Mouse (Mus musculus): Measurements from ENCODE around the gene Ap1m2.
A peak's percentile ranks its signal among the peaks of the same experiment; 100 is the strongest.

Ap1m2 gene

DNA sequence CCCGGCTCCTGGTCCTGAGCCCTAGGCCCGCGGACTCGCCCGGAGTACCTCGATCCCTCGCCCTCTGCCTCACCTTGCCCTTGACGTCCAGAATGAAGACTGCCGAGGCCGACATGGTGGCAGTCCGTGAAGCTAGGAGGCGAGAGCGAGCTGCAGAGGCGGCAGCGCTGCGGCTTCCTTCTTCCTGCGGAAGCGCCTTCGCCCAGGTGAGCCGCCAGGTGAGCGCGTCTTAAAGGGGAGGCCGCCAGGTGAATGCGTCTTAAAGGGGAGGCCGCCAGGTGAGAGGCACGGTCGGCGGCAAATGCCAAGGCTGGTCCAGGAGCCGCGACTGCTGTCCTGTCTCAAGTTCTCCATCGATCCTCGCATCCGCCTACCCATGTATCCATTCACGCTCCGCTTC lies at the start of gene Ap1m2:
Gene Ap1m2 (minus strand): TSS at position 204 of the 400 bp plus-strand sequence.
- DNase-seq = no peak

DNA sequence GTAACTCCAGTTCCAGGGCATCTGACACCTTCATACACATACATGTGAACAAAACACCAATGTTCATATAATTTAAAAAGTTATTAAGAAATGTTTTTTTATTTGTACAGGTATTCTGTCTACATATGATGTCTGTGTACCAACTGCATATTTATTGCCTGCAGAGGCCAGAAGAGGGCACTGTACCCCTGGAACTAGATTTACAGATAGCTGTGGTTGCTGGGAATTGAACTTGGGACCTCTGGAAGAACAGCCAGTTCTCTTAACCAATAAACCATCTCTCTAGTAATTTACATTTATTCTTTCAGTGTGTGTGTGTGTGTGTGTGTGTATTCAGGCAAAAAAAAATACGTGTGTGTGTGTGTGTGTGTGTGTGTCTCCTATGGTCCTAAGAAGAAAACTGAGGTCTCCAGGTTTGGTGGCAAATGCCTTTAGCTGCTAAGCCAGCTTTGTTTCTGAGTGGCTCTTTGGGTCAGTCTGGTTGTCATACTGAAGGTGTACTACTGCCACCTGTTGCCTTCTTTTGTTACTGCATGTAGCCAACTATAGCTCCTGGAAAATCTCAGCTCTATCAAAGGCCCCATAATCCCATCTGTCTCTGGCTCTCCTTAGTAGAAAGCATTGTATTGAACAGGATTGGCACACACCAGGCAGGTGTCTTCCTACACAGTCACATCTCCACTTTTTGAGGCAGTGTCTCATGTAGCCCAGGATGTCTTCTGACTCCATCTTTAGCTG lies 45.0 kb upstream of the Ap1m2 start:
- DNase-seq = peak; percentile 77

DNA sequence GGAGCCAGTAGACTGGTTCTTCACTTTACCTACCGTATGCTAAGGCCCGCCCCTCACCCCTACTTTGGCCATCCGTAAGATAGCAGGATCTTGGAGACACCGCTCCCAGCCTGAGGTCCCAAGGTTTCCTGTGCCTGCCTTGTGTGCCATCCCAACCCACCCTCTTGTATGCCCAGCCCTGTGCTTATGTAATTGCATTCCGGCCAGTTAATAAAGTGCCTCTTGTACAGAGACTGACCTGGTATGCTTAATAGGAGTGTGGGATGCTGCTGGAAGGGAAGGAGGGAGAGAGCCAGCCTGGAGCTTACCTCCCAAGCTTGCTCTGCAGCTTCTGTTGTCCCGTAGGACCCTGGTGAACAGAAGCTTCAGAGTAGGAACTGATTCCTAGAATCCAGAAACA lies 42.7 kb upstream of the Ap1m2 start:
- no peak for DNase-seq

DNA sequence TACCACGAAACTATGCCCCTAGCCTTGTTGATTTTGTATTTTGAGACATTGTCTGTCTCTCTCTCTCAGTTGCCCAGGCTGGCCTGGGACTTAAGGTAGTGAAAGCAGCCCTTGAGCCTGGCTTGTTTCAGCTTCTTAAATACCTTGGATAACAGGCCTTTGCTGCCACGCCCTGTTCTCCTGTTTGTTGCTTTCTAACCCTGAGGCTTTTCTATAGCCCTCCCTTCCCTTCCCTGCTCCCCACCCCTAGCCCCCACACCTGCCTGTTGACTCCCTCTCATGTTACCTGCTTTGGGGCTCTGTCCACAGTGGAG lies 41.2 kb upstream of the Ap1m2 start:
- DNase-seq = no peak

DNA sequence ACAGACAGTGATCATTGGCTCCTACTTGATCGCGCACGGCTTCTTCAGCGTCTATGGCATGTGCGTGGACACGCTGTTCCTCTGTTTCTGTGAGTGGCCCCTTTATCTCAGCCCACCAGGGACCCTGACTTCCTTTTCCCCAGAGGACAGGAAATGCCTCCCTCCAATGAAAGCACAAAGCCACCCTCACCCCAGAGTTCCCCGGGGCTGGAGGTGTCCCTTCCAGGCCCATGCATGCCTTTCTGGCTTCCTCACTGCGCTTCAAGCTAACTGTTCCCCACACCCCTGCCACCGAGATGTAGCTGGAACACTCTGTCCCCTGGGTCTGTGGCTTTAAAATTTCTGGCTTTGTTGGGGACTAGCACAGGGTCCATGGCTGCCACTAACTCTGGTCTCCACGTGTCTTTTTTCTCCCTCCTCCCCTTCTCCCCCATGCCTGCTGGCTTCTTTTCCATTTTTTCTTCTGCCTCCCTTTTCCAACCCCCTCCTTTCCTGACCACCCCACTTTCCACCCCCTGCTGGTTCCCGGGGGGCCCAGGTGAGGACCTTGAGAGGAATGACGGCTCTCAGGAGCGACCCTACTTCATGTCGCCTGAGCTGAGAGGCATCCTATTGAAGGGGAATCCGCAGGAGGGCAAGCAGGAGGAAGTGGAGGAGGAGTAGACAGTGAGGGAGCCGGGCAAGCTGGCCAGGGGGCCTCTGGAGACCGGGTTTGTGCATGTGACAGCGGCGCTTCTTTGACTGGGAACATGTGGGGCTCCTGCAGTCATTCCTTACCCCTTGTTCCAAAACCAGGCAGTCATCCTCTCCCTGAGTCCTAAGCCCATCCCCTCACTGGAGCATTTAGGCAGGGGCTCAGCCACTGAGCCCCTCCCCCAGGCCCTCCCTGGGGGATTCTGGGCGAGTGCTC lies 40.6 kb upstream of the Ap1m2 start:
- no peak for DNase-seq

DNA sequence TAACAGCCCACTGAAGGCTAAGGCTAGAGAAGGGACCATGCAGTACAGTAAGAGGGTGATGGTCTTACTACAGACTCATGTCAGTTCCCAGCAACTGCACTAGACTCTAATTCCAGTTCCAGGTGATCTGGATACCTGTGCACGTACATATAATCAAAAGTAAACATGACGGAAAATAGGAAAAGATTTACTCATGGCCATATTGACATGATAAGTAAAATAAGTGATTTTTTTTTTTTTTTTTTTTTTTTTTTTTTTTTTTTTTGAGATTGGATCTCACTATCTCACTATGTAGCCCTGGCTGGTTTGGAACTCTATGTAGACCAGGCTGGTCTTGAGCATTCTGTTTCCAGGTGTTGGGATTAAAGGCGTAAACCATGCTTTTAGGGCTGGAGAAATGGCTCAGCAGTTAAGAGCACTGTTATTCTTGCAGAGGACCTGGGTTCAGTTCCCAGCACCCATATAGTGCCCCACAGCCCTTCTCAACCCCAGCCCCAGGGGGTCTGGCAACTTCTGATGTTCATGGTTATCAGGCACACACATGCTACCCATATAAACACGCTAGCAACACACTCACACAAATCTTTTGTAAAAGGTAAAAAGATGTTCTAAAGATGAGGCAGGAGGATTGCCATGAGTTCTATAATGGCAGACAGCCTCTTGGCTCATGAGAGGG lies 39.7 kb upstream of the Ap1m2 start:
- no peak for DNase-seq

DNA sequence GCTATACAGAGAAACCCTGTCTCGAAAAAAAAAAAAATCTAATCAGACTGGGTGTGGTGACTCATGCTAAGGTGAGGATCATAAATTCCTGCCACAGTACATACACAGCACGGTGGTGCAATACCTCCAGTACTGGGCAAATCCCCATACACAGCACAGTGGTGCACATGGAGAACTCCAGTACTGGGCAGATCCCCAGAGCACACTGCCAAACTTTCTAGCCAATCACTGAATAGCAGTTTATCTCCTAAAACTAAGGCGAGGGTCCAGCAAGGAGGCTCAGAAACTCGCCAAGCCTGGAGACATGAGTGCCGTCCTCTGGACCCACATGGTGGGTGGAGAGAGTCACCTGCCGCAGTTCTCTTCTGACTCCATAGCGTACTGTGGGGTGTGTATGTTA lies 39.0 kb upstream of the Ap1m2 start:
- no peak for DNase-seq

DNA sequence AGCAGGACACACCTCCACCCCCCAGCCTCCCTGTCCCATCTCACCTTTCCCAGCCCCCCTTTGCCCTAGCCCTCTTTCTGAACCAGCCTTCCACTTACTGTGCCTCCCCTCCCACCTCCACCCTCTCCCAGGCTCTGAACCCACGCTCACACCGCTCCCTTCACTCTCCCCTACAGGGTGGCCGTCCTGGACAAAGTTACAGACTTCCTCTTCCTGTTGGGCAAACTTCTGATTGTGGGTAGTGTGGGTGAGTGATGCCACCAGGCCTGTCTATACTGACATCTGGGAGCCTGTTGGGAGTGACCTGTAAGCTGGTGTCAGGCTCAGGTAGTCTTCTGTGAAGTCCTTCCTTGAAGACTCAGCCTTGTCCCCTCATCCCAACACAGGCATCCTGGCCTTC lies 36.0 kb upstream of the Ap1m2 start:
- no peak for DNase-seq

DNA sequence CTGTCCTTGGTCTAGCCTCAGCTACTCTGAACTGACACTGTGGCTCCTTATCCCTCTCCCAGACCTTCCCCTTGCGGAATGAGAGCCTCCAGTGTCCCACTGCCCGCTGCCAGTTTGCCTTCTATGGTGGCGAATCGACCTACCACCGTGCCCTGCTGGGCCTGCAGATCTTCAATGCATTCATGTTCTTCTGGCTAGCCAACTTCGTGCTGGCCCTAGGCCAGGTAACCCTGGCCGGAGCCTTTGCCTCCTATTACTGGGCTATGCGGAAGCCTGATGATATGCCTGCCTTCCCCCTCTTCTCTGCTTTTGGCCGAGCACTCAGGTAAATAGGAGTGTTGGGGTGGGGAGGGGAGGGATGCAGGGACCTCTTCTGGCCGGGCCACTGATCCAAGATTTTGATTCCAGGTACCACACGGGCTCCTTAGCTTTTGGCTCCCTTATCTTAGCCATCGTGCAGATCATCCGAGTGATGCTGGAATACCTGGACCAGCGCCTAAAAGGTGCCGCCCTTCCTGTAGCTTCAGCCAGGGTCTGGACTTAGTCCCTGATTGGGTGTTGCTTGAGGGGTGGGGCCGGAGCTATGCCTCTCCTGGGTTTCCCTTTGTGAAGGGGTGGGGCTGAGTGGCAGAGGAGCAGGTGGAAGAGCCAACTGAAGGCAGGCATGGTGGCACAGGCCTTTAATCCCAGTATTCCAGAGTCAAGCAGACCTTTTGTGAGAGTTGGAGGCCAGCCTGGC lies 34.7 kb upstream of the Ap1m2 start:
- peak; percentile 68 to 70 for DNase-seq

DNA sequence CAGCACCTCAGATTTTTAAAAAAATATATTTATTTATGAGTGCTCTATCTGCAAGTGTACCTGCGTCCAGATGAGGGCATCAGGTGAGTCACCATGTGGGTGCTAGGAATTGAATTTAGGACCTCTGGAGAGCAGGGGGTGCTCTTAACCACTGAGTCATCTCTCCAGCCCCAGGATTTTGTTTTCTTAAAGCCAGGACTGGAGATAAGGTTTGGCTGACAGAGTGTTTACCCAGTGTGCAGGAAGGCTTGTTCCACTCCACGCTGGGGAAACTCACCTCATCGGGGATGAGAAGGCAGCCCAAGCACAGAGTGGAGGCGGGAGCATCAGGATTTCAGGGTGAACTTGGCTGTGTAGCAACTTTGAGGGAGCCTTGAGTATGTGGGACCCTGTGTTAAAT lies 28.3 kb upstream of the Ap1m2 start:
- no peak for DNase-seq

DNA sequence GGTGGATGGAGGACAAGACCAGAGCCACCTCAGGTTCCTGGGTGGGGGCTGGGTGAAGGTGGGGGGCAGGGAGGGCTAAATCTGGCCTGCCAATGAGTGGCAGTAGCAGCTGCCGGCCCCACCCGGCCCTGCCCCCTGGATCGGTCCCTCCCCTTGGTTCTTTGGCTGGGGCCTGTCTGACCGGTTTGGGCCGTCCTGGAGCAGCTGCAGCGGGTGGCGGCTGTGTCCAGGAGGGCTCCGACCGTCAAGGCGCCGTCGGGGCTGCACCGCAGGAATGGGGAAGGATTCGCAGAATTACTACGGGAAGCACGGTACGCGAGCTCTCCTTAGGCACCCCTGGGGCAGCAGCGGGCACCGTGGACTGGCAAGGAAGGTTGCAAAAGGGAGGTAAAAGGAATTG lies 25.5 kb upstream of the Ap1m2 start:
- DNase-seq = no peak

DNA sequence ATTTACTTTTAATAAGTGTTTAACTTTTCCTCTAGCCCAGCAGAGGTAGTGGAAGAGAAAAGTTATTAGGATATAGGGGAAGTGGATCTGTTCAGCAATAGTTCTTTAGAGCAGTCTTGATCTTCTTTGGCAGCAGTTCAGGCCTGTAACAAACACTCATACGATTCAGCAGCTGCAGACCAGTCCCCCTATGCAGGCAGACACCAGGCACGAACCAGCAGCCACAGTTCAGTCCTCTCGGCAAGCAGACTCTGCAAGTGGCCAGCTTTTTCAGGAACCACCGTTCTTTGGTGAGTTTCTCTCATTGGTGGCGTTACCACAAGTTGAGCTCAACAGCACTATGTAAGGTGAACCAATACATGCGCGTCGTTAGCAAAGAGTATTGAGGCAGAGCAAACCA lies 24.4 kb upstream of the Ap1m2 start:
- DNase-seq = no peak

DNA sequence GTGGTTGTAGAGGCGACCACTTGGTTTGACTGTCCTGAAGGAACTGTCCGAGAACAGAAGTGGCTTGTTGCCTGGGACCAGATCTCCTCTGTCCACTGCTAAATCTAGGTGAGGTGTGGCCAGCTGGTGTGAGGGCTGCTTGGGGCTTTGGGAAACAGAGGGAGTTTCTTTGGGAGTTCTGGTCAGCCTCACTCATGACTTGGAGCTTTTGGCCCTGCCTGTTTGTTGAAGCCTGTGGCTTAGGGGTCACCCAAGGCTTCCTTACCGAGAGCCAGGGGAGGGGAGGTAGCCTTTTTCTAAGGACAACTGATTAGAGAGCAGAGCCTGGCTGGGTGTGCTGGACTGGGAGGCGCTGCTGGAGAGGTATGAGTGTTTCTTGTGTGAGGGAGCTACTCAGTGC lies 23.3 kb upstream of the Ap1m2 start:
- no peak for DNase-seq

DNA sequence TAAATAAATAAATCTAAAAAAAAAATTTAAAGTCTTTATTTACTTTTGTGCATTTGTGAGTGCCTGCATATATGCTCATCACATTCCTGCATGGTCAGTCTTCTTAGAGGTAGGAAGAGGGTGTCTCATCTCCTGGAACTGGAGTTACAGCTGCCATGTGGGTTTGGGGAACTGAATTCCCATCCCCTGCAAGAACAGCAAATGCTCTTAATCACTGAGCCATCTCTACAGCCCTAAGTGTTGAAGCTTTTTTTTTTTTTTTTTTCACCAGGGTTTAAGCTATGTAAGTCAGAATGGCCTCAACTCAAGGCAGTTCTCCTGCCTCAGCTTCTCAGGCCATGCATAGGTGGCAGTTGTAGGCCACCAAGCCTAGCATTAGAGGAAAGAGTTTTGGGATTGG lies 22.6 kb upstream of the Ap1m2 start:
- no peak for DNase-seq

DNA sequence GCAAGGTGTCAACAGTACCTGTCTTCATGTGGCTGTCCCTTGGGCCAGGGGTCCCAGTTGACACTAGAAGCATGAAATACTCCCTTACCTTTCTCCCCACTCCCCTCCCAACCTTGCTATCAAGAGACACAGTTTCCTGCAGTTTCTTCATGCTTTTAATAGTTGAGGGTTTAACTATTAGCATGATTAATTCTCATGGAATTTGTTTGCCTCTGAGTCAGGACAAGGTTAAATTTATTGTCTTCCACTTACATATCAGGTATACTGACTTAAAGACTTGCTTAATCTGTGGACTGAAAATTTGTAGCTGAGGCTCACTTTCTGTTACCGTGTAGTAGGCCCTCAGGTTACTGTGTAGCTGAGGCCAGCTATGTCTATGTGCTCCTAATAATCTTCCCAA lies 21.4 kb upstream of the Ap1m2 start:
- no peak for DNase-seq

DNA sequence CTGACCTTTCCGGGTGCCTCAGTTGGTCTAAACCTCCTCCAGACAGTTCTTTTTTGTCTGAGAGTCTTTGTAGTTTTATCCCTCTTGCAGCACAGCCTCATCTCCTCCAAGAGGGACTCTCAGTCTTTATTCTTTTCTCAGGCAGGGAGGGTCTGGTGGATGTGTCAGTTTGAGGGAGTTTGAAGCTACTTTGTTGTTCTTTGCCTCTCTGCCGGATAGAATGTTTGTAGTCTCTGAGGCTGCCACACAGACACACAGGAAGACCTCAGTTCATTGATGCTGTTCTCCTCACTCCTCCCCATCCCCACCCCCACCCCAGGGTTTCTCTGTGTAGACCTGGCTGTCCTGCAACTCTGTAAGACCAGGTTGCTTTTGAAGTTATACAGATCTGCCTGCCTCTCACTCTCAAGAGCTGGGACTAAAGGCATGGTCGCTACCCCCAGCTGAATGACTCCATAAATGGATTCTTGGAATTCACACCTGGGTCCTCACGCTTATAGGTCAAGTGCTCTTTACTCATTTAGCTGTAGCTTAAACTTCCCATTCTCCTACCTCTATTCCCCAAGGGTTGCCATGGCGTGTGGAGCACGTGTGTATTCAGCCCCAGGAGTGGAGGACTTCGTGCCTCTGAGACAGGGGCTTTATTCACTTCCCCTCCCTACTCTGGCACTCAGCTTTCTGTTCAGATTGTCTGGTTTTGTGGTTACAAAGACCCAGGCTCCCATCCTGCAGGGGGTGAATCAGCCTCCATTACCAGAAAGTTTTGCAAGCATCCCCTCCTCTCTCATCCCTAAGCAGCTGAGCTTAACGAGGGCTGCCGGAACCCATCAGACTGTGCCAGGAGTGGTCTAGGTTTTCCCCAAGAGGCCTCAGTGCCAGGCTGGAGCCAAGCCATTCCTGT lies 20.3 kb upstream of the Ap1m2 start:
- DNase-seq = no peak

DNA sequence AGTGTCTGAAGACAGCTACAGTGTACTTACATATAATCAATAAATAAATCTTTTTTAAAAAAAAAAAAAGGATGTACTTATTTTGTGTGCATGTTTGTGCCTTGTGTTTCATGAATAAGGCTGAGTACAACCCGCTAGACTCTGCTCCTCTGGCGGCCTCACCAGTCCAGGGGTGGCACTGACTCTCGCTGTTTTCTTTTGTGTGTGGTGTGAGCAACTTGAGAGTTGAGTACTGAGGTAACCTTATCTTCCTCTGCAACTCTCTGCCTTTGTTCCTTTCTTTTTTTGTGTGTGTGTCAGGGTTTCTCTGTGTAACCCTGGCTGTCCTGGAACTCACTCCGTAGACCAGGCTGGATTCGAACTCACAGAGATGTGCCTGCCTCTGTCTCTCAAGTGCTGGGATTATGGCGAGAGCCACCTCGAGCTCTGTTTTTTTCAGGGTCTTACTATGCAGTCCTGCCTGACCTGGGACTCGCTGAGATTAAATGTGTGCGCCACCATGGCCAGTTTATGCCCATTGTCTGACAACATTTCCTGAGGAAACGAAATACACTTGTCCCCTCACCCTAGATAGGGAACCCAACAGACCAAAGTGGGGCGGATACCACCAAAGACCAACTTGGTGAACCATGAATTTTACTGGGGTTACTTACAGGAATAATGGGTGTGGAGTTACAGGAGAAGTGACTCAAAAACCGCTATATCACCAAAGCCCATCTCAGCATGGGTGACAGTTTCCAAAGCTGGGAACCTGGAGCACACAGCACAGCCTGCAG lies 19.4 kb upstream of the Ap1m2 start:
- no peak for DNase-seq

DNA sequence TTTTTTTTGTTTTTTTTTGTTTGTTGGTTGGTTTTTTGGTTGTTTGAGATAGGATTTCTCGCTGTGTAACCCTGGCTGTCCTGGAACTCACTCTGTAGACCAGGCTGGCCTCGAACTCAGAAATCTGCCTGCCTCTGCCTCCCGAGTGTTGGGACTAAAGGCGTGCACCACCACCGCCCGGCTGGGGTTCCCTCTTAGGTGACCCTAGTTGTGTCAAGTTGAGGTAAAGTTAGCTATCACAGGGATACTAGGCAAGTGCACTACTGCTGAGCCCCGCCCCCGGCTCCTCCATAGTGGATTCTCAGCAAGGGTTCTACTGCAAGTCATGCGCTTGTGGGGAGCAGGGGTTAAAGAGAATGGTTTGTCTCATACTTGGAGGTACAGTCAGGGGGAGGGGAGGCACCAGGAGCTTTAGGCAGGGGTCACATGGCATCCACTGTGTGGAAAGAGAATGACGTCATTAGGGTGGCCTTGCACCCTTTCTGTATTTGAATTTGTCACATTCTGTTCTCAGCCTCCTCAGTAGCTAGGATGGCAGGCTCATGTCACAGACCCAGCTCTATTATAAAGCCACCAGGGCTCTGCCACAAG lies 17.7 kb upstream of the Ap1m2 start:
- DNase-seq = no peak

DNA sequence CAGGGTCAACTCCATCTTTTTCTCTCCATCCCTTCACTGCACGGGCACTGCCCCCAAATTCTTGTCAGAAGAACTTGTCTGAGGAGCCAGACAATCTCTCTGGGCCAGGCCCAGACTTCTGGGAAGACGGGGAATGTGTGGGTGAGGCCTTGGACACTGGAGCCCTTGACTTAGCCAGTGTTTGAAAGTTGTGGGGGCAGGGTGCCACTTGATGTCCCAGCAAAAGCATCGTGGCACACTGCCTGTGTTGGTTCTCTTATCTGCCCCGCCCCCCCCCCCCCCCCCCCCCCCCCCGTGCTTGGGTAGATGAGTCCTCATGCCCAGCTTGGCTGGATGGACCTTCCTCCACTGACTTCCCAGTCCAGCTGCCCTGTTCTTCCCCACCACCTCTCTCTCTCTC lies 16.9 kb upstream of the Ap1m2 start:
- no peak for DNase-seq

DNA sequence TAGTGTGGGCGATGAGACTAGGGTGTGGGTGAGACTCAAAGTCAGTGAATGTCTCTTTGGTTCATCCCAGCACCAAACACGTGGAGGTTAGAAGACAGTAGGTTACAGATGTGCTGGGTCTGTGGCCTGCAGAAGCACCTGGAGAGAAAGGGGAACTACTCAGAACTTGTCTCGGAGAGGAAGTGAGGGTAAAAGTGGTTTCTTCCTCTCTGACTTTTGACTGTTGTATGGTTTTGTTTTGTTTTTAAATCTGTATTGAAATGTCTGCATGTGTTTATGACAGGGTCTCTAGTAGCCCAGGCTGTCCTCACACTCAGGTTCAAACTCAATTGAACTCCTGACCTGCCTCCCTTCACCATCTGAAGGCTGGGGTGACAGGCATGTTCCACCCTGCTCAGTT lies 15.9 kb upstream of the Ap1m2 start:
- no peak for DNase-seq

DNA sequence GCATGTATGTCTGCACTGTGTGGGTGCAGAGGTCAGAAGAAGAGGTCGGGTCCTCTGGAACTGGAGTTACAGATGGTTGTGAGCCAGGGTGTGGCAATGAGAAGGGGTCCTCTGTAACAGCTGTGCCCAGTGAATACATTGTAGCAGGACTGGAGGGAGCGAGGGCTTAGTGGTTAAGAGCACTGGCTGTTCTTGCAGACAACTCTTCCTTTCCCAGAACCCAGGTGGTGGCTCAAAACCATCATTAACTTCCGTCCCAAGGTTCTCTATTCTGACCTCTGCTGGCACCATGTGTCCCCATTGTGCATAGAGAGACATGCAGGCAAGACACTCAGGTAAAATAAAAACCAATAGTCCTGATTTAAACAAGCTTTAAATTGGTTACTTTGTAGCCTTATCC lies 15.4 kb upstream of the Ap1m2 start:
- no peak for DNase-seq

All from cerebellum, adult 18-20 months (tissue).